Mouse (Mus musculus) lung, postnatal 0 days (tissue): Measurements from ENCODE around the gene Ptx4. TPM values are rescaled to one million over a fixed set of nuclear protein-coding genes. Genes with fewer than 3 reads are reported as not detected.
A peak's percentile ranks its signal among the peaks of the same experiment; 100 is the strongest.

Source experiments
- ATAC-seq: fragments of 200-750 bp; cut with Nextera tagmentation; 2 replicates; pipeline ENCODE4 v1.8.0; 2017; ENCODE audit warnings: moderate library complexity
- DNase-seq: peaks from one replicate; pipeline ENCODE4 v3.0.0-alpha.2; 2016; ENCODE audit warnings: low spot score
- H3K27ac ChIP-seq: fragments of 300-500 bp; sonication (generic); 2 replicates; pipeline ENCODE4 v1.5.1; 2014; ENCODE audit warnings: antibody characterized with exemption, mild to moderate bottlenecking, low read length, mixed read lengths
- H3K27me3 ChIP-seq: fragments of 300-500 bp; sonication (generic); replicated peaks from 2 replicates; pipeline ENCODE4 v1.6.1; 2014; ENCODE audit warnings: low read length, mixed read lengths; ENCODE audit not compliant: insufficient read depth
- H3K36me3 ChIP-seq: fragments of 300-500 bp; sonication (generic); 2 replicates; pipeline ENCODE4 v1.6.1; 2014; ENCODE audit warnings: low read length, mixed read lengths; ENCODE audit not compliant: insufficient read depth
- H3K4me1 ChIP-seq: fragments of 300-500 bp; sonication (generic); 2 replicates; pipeline ENCODE4 v1.6.1; 2014; ENCODE audit warnings: antibody characterized with exemption, low read depth, low read length, mixed read lengths; ENCODE audit not compliant: insufficient read depth
- H3K4me2 ChIP-seq: fragments of 300-500 bp; sonication (generic); replicated peaks from 2 replicates; pipeline ENCODE4 v1.6.1; 2014; ENCODE audit warnings: low read depth, mild to moderate bottlenecking, low read length, moderate library complexity, mixed read lengths
- H3K4me3 ChIP-seq: fragments of 300-500 bp; sonication (generic); 2 replicates; pipeline ENCODE4 v1.5.1; 2014; ENCODE audit warnings: low read depth, low read length
- H3K9ac ChIP-seq: fragments of 300-500 bp; sonication (generic); replicated peaks from 2 replicates; pipeline ENCODE4 v1.6.1; 2014; ENCODE audit warnings: low read depth, mild to moderate bottlenecking
- H3K9me3 ChIP-seq: fragments of 300-500 bp; sonication (generic); 2 replicates; pipeline ENCODE4 v1.6.1; 2016; ENCODE audit warnings: low read length, mixed read lengths
- CTCF ChIP-seq: IDR thresholded peaks from 2 replicates; pipeline ENCODE4 v1.5.1; 2016; ENCODE audit warnings: antibody characterized with exemption, mild to moderate bottlenecking
- EP300 ChIP-seq: IDR thresholded peaks from 2 replicates; pipeline ENCODE4 v1.6.1; 2016; ENCODE audit warnings: antibody characterized with exemption, mild to moderate bottlenecking, control low read depth
- WGBS: fragments of 180-500 bp; shearing (Covaris S2); extraction: QIAGEN DNeasy Blood & Tissue Kit; methylation state at CpG from one replicate; pipeline ENCODE4 v1.1.7; 2014; 5-methylcytosine and 5-hydroxymethylcytosine counted together
- polyA plus RNA-seq: library from polyadenylated mRNA; unstranded; fragments of >200 nt; fragmentation: Nextera tagmentation; extraction: Ambion mirVana; gene quantifications from 2 replicates; pipeline ENCODE4 v1.2.1, GENCODE M21; 2015

The Ptx4 gene
- polyA plus RNA-seq, 1 experiment from 2014 or later = 0.32 TPM

- ATAC-seq = no peak
- DNase-seq = no peak
- no peak overlapping the region for H3K27ac ChIP-seq
- H3K36me3 ChIP-seq = no peaks in the 10 kb centered on the region
- 94% methylated on average over 2 of the region's 2 CpGs for WGBS
- peaks cover 3% of the 10 kb centered on the region; the same call in 1 of the 2 replicates for H3K4me1 ChIP-seq
- H3K27me3 ChIP-seq = no peaks in the 10 kb centered on the region
- H3K9me3 ChIP-seq = no peaks in the 10 kb centered on the region
- no peak overlapping the region for H3K4me3 ChIP-seq
- TF ChIP-seq CTCF (no peak), EP300 (no peak)
- no peak overlapping the region for H3K4me2 ChIP-seq
- H3K9ac ChIP-seq = no peak overlapping the region
Measured at GRCm38 (mm10) chr17:25169706-25170105, 49.1 kb downstream of the Ptx4 start.

- ATAC-seq (peak; percentile 52), DNase-seq (peak; percentile 39)
- H3K27me3 ChIP-seq = no peaks in the 10 kb centered on the region
- no peak overlapping the region for H3K4me3 ChIP-seq
- peaks cover 3% of the 10 kb centered on the region; the same call in 1 of the 2 replicates for H3K4me1 ChIP-seq
- 42% methylated on average over 3 of the region's 3 CpGs for WGBS
- no peak overlapping the region for H3K9ac ChIP-seq
- no peak for TF ChIP-seq EP300
- no peak for TF ChIP-seq CTCF
- no peaks in the 10 kb centered on the region for H3K36me3 ChIP-seq
- no peaks in the 10 kb centered on the region for H3K9me3 ChIP-seq
- H3K4me2 ChIP-seq = no peak overlapping the region
- H3K27ac ChIP-seq = no peak overlapping the region; the same call in 1 of the 2 replicates
Measured at GRCm38 (mm10) chr17:25172558-25172957, 52.0 kb downstream of the Ptx4 start.

Other genes with a start within 250 kb of the Ptx4 start
- gene Nubp2, start 234.4 kb upstream of the Ptx4 start, polyA plus RNA-seq = 41.3 and 51.3 TPM in 2 replicates
- 40.2 and 45.4 TPM in 2 replicates for gene Spsb3, start 234.1 kb upstream of the Ptx4 start, polyA plus RNA-seq
- gene Eme2, start 225.7 kb upstream of the Ptx4 start, polyA plus RNA-seq = 17.3 and 17.5 TPM in 2 replicates
- gene Mrps34, start 225.6 kb upstream of the Ptx4 start, polyA plus RNA-seq = 81.6 and 90.7 TPM in 2 replicates
- 44.3 and 44.7 TPM in 2 replicates for gene Nme3, start 224.3 kb upstream of the Ptx4 start, polyA plus RNA-seq
- 9.7 and 11.1 TPM in 2 replicates for gene Mapk8ip3, start 183.8 kb upstream of the Ptx4 start, polyA plus RNA-seq
- gene Jpt2, start 160.1 kb upstream of the Ptx4 start, polyA plus RNA-seq = 21.9 and 27.1 TPM in 2 replicates
- gene Cramp1l, start 105.0 kb upstream of the Ptx4 start, polyA plus RNA-seq = 3.3 TPM in 2 replicates
- gene Ift140, start 104.7 kb upstream of the Ptx4 start, polyA plus RNA-seq = 6.8 and 7.9 TPM in 2 replicates
- 186 and 218 TPM in 2 replicates for gene Tmem204, start 37.2 kb upstream of the Ptx4 start, polyA plus RNA-seq
- gene Telo2, start 4.8 kb upstream of the Ptx4 start, polyA plus RNA-seq = 13.7 and 13.9 TPM in 2 replicates
- 18.0 and 19.2 TPM in 2 replicates for gene Clcn7, start 12.6 kb downstream of the Ptx4 start, polyA plus RNA-seq
- 0.51 and 0.77 TPM in 2 replicates for gene Ccdc154, start 41.7 kb downstream of the Ptx4 start, polyA plus RNA-seq
- gene Gm38655, start 54.7 kb downstream of the Ptx4 start, polyA plus RNA-seq = 5.9 and 6.4 TPM in 2 replicates
- gene BC003965, start 63.8 kb downstream of the Ptx4 start, polyA plus RNA-seq = 18.5 and 19.5 TPM in 2 replicates
- 7.0 and 7.8 TPM in 2 replicates for gene Unkl, start 67.6 kb downstream of the Ptx4 start, polyA plus RNA-seq
- gene Gnptg, start 119.4 kb downstream of the Ptx4 start, polyA plus RNA-seq = 68.3 and 74.5 TPM in 2 replicates
- 33.0 and 37.2 TPM in 2 replicates for gene Tsr3, start 119.4 kb downstream of the Ptx4 start, polyA plus RNA-seq
- 2.6 and 2.8 TPM in 2 replicates for gene Baiap3, start 135.6 kb downstream of the Ptx4 start, polyA plus RNA-seq
- gene Ube2i, start 153.9 kb downstream of the Ptx4 start, polyA plus RNA-seq = 456 and 477 TPM in 2 replicates
- gene Prss34, start 177.6 kb downstream of the Ptx4 start, polyA plus RNA-seq = 2.9 and 3.5 TPM in 2 replicates
- gene Prss28, start 187.9 kb downstream of the Ptx4 start, polyA plus RNA-seq = not detected in 2 replicates
- not detected in 2 replicates for gene Prss29, start 197.9 kb downstream of the Ptx4 start, polyA plus RNA-seq
- gene Tpsab1, start 224.8 kb downstream of the Ptx4 start, polyA plus RNA-seq = 0.57 and 0.61 TPM in 2 replicates
- gene Tpsb2, start 245.5 kb downstream of the Ptx4 start, polyA plus RNA-seq = 11.4 and 15.3 TPM in 2 replicates
- 0.17 and 0.18 TPM in 2 replicates for gene Tpsg1, start 248.5 kb downstream of the Ptx4 start, polyA plus RNA-seq